Mouse (Mus musculus) liver, embryonic 11.5 days (tissue): ENCODE data around the gene Cd160. TPM values are rescaled to one million over a fixed set of nuclear protein-coding genes. Genes with fewer than 3 reads are reported as not detected.
A peak's percentile ranks its signal among the peaks of the same experiment; 100 is the strongest.

Source experiments
- ATAC-seq: fragments of 200-750 bp; cut with Nextera tagmentation; replicated peaks from 2 replicates; pipeline ENCODE4 v1.8.0; 2017; ENCODE audit warnings: moderate number of reproducible peaks, mild to moderate bottlenecking, moderate TSS enrichment, moderate library complexity; ENCODE audit not compliant: low FRiP score
- DNase-seq: peaks from one replicate; pipeline ENCODE4 v3.0.0-alpha.2; 2017; ENCODE audit warnings: low spot score
- H3K27ac ChIP-seq: fragments of 300-500 bp; sonication (generic); 2 replicates; pipeline ENCODE4 v1.5.1; 2014; ENCODE audit warnings: mild to moderate bottlenecking, low read depth, low read length, control low read depth
- H3K27me3 ChIP-seq: fragments of 300-500 bp; sonication (generic); replicated peaks from 2 replicates; pipeline ENCODE4 v1.6.1; 2014; ENCODE audit warnings: low read length, mixed read lengths; ENCODE audit not compliant: control insufficient read depth, insufficient read depth
- H3K36me3 ChIP-seq: fragments of 300-500 bp; sonication (generic); 2 replicates; pipeline ENCODE4 v1.6.1; 2014; ENCODE audit warnings: mild to moderate bottlenecking, low read length, moderate library complexity, mixed read lengths; ENCODE audit not compliant: control insufficient read depth, insufficient read depth
- H3K4me1 ChIP-seq: fragments of 300-500 bp; sonication (generic); replicated peaks from 2 replicates; pipeline ENCODE4 v1.6.1; 2014; ENCODE audit warnings: low read length, mixed read lengths; ENCODE audit not compliant: control insufficient read depth, insufficient read depth
- H3K4me2 ChIP-seq: fragments of 300-500 bp; sonication (generic); 2 replicates; pipeline ENCODE4 v1.6.1; 2014; ENCODE audit warnings: mild to moderate bottlenecking, control low read depth, moderate library complexity
- H3K4me3 ChIP-seq: fragments of 300-500 bp; sonication (generic); 2 replicates; pipeline ENCODE4 v1.5.1; 2014; ENCODE audit warnings: low read depth, low read length, control low read depth
- H3K9ac ChIP-seq: fragments of 300-500 bp; sonication (generic); 2 replicates; pipeline ENCODE4 v1.6.1; 2014; ENCODE audit warnings: low read depth, low read length, control low read depth
- H3K9me3 ChIP-seq: fragments of 300-500 bp; sonication (generic); 2 replicates; pipeline ENCODE4 v1.6.1; 2016; ENCODE audit warnings: low read length, inconsistent platforms, mixed read lengths; ENCODE audit not compliant: control insufficient read depth
- WGBS: fragments of 180-500 bp; shearing (Covaris S2); extraction: QIAGEN DNeasy Blood & Tissue Kit; methylation state at CpG from one replicate; pipeline ENCODE4 v1.1.7; 2014; 5-methylcytosine and 5-hydroxymethylcytosine counted together
- polyA plus RNA-seq: library from polyadenylated mRNA; unstranded; fragments of >200 nt; fragmentation: Nextera tagmentation; extraction: Ambion mirVana; gene quantifications from 2 replicates; pipeline ENCODE4 v1.2.1, GENCODE M21; 2014

Gene Cd160
- polyA plus RNA-seq, 1 experiment from 2014 or later: 0.19 TPM

GRCm38 (mm10) chr3:96823701-96824100 lies 5.5 kb downstream of the Cd160 start:
- Histone ChIP-seq H3K4me3 (no peak overlapping the region), H3K27me3 (no peaks in the 10 kb centered on the region), H3K9ac (no peak overlapping the region), H3K36me3 (no peaks in the 10 kb centered on the region), H3K4me2 (no peak overlapping the region), H3K4me1 (no peaks in the 10 kb centered on the region), H3K9me3 (no peaks in the 10 kb centered on the region), H3K27ac (no peak overlapping the region)
- WGBS: 43% methylated on average over 3 of the region's 3 CpGs
- no peak for ATAC-seq
- DNase-seq: no peak

- no peak overlapping the region for H3K27ac ChIP-seq
- no peak overlapping the region for H3K4me3 ChIP-seq
- DNase-seq (no peak), ATAC-seq (no peak)
- 86% methylated on average over 4 of the region's 4 CpGs for WGBS
- H3K9me3 ChIP-seq: no peaks in the 10 kb centered on the region
- H3K4me1 ChIP-seq: no peaks in the 10 kb centered on the region
- H3K4me2 ChIP-seq: no peak overlapping the region
- no peaks in the 10 kb centered on the region for H3K36me3 ChIP-seq
- no peaks in the 10 kb centered on the region for H3K27me3 ChIP-seq
- H3K9ac ChIP-seq: no peak overlapping the region
Measured at GRCm38 (mm10) chr3:96821581-96821980, 7.6 kb downstream of the Cd160 start.

GRCm38 (mm10) chr3:96820116-96820915 lies 8.8 kb downstream of the Cd160 start:
- Histone ChIP-seq H3K4me3 (no peak overlapping the region), H3K27ac (no peak overlapping the region), H3K4me1 (no peaks in the 10 kb centered on the region), H3K9ac (no peak overlapping the region), H3K9me3 (no peaks in the 10 kb centered on the region), H3K27me3 (no peaks in the 10 kb centered on the region; the same call in 1 of the 2 replicates), H3K36me3 (no peaks in the 10 kb centered on the region), H3K4me2 (no peak overlapping the region)
- DNase-seq: no peak
- no peak for ATAC-seq
- WGBS: 70% methylated on average over 6 of the region's 6 CpGs

- Histone ChIP-seq H3K36me3 (no peaks in the 10 kb centered on the region), H3K4me3 (no peak overlapping the region), H3K4me1 (no peaks in the 10 kb centered on the region), H3K9ac (no peak overlapping the region), H3K27me3 (no peaks in the 10 kb centered on the region; the same call in 1 of the 2 replicates), H3K9me3 (no peaks in the 10 kb centered on the region), H3K27ac (no peak overlapping the region), H3K4me2 (no peak overlapping the region)
- no peak for DNase-seq
- 27% methylated on average over 6 of the region's 6 CpGs for WGBS
- ATAC-seq: no peak
Measured at GRCm38 (mm10) chr3:96814342-96814741, 14.8 kb downstream of the Cd160 start.

GRCm38 (mm10) chr3:96813591-96814244 lies 15.4 kb downstream of the Cd160 start:
- Histone ChIP-seq H3K4me1 (no peaks in the 10 kb centered on the region), H3K4me2 (peak overlapping the region; percentile 55), H3K9me3 (no peaks in the 10 kb centered on the region), H3K9ac (no peak overlapping the region), H3K27me3 (no peaks in the 10 kb centered on the region; the same call in 1 of the 2 replicates), H3K27ac (no peak overlapping the region), H3K36me3 (no peaks in the 10 kb centered on the region), H3K4me3 (no peak overlapping the region)
- DNase-seq (no peak), ATAC-seq (0 out of 2 replicates have a peak, but pooled peaks have one; percentile 18)
- 40% methylated on average over 7 of the region's 7 CpGs for WGBS

GRCm38 (mm10) chr3:96813106-96813505 lies 16.0 kb downstream of the Cd160 start:
- no peaks in the 10 kb centered on the region for H3K9me3 ChIP-seq
- peak overlapping the region; percentile 55 for H3K4me2 ChIP-seq
- peak; percentile 54 for ATAC-seq
- DNase-seq: peak; percentile 46
- no peaks in the 10 kb centered on the region; the same call in 1 of the 2 replicates for H3K27me3 ChIP-seq
- WGBS: 10% methylated on average over 9 of the region's 9 CpGs
- no peaks in the 10 kb centered on the region for H3K36me3 ChIP-seq
- no peaks in the 10 kb centered on the region for H3K4me1 ChIP-seq
- H3K4me3 ChIP-seq: peak overlapping the region; percentile 24; the same call in 1 of the 2 replicates
- H3K9ac ChIP-seq: no peak overlapping the region
- no peak overlapping the region for H3K27ac ChIP-seq

GRCm38 (mm10) chr3:96812395-96813091 lies 16.6 kb downstream of the Cd160 start:
- no peaks in the 10 kb centered on the region for H3K4me1 ChIP-seq
- peak overlapping the region; percentile 55 for H3K4me2 ChIP-seq
- H3K4me3 ChIP-seq: peak overlapping the region; percentile 24; the same call in 1 of the 2 replicates
- no peaks in the 10 kb centered on the region for H3K36me3 ChIP-seq
- H3K9ac ChIP-seq: no peak overlapping the region
- H3K27me3 ChIP-seq: no peaks in the 10 kb centered on the region; the same call in 1 of the 2 replicates
- no peaks in the 10 kb centered on the region for H3K9me3 ChIP-seq
- 36% methylated on average over 20 of the region's 20 CpGs for WGBS
- ATAC-seq (peak; percentile 73), DNase-seq (peak; percentile 76)
- H3K27ac ChIP-seq: no peak overlapping the region

- Histone ChIP-seq H3K4me3 (no peak overlapping the region), H3K36me3 (no peaks in the 10 kb centered on the region), H3K4me2 (no peak overlapping the region), H3K9ac (no peak overlapping the region), H3K27me3 (no peaks in the 10 kb centered on the region; the same call in 1 of the 2 replicates), H3K9me3 (no peaks in the 10 kb centered on the region), H3K4me1 (no peaks in the 10 kb centered on the region), H3K27ac (no peak overlapping the region)
- WGBS: 76% methylated on average over 3 of the region's 3 CpGs
- ATAC-seq (no peak), DNase-seq (no peak)
Measured at GRCm38 (mm10) chr3:96811232-96811631, 17.9 kb downstream of the Cd160 start.
